Mouse (Mus musculus) embryonic facial prominence, embryonic 12.5 days (tissue): Measurements from ENCODE around the gene Pcdh17. TPM values are rescaled to one million over a fixed set of nuclear protein-coding genes. Genes with fewer than 3 reads are reported as not detected.

Experiments used
- ATAC-seq: fragments of 200-750 bp; cut with Nextera tagmentation; 2 replicates; pipeline ENCODE4 v1.8.0; 2017; ENCODE audit not compliant: insufficient number of reproducible peaks, insufficient read depth, low FRiP score, low TSS enrichment
- H3K27ac ChIP-seq: fragments of 300-500 bp; sonication (generic); 2 replicates; pipeline ENCODE4 v1.5.1; 2016; ENCODE audit warnings: mild to moderate bottlenecking
- H3K27me3 ChIP-seq: fragments of 300-500 bp; sonication (generic); 2 replicates; pipeline ENCODE4 v1.6.1; 2016; ENCODE audit warnings: mild to moderate bottlenecking, moderate library complexity
- H3K36me3 ChIP-seq: fragments of 300-500 bp; sonication (generic); 2 replicates; pipeline ENCODE4 v1.6.1; 2016; ENCODE audit warnings: mild to moderate bottlenecking
- H3K4me1 ChIP-seq: fragments of 300-500 bp; sonication (generic); 2 replicates; pipeline ENCODE4 v1.6.1; 2016
- H3K4me2 ChIP-seq: fragments of 300-500 bp; sonication (generic); replicated peaks from 2 replicates; pipeline ENCODE4 v1.6.1; 2016; ENCODE audit warnings: mild to moderate bottlenecking, moderate library complexity
- H3K4me3 ChIP-seq: fragments of 300-500 bp; sonication (generic); 2 replicates; pipeline ENCODE4 v1.5.1; 2016; ENCODE audit warnings: mild to moderate bottlenecking
- H3K9ac ChIP-seq: fragments of 300-500 bp; sonication (generic); 2 replicates; pipeline ENCODE4 v1.6.1; 2016; ENCODE audit warnings: mild to moderate bottlenecking, moderate library complexity
- H3K9me3 ChIP-seq: fragments of 300-500 bp; sonication (generic); 2 replicates; pipeline ENCODE4 v1.6.1; 2016; ENCODE audit warnings: mild to moderate bottlenecking, moderate library complexity
- WGBS: fragments of 180-500 bp; shearing (Covaris S2); methylation state at CpG from one replicate; pipeline ENCODE4 v1.1.7; 2016; 5-methylcytosine and 5-hydroxymethylcytosine counted together
- polyA plus RNA-seq: library from polyadenylated mRNA; unstranded; fragments of >200 nt; fragmentation: Nextera tagmentation; extraction: Ambion mirVana; gene quantifications from 2 replicates; pipeline ENCODE4 v1.2.1, GENCODE M21; 2016

Gene Pcdh17
- 7.6 and 8.9 TPM in 2 replicates for polyA plus RNA-seq

DNA sequence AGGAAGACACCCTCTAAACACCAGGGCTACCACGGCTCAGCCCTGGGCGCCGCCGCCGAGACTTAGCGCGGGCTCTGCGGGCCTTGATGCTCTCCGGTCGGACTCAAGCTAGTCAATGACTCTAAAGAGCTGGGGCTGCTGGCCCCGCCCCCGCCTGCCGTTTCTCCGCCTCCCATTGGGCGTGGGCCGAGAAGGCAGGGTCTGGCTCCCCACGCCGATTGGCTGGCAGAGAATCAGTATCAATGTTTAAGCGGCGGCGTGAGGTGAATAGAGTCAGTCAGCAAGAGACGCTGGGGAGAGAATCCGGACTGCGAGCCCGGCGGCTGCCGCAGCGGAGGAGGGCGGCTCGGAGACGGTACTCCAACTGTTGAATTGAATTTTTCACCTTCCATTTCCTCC, at the start of gene Pcdh17:
Gene Pcdh17, plus strand, starts transcription at position 276 of the 399 bp plus-strand sequence.
- WGBS, result under 1% methylated on average over 31 of the region's 31 CpGs
- Histone ChIP-seq H3K36me3 (no peaks in the 10 kb centered on the region), H3K4me2 (peak within 1 kb of the TSS; percentile 87)

GRCm38 (mm10) chr14:84397137-84397536, 46.2 kb upstream of the Pcdh17 start:
- H3K9me3 ChIP-seq, result no peaks in the 10 kb centered on the region
- H3K27me3 ChIP-seq, result no peaks in the 10 kb centered on the region
- H3K4me2 ChIP-seq, result no peak overlapping the region
- H3K9ac ChIP-seq, result no peak overlapping the region
- WGBS, result 91% methylated on average over 1 of the region's 1 CpGs
- no peak overlapping the region for H3K27ac ChIP-seq
- ATAC-seq, result no peak
- H3K4me3 ChIP-seq, result no peak overlapping the region
- H3K36me3 ChIP-seq, result no peaks in the 10 kb centered on the region
- H3K4me1 ChIP-seq, result no peaks in the 10 kb centered on the region

More for the DNA sequence above, at the start of gene Pcdh17:
- peak within 1 kb of the TSS; percentile 89 for H3K27ac ChIP-seq
- peak within 1 kb of the TSS; percentile 57 for H3K4me3 ChIP-seq
- H3K9ac ChIP-seq, result peak within 1 kb of the TSS; percentile 50
- ATAC-seq, result peak; percentile 87
- H3K27me3 ChIP-seq, result peaks cover 19% of the 10 kb centered on the region
- H3K4me1 ChIP-seq, result peaks cover 12% of the 10 kb centered on the region; the same call in 1 of the 2 replicates
- H3K9me3 ChIP-seq, result no peaks in the 10 kb centered on the region

GRCm38 (mm10) chr14:84424736-84425135, 18.6 kb upstream of the Pcdh17 start:
- H3K27me3 ChIP-seq, result no peaks in the 10 kb centered on the region
- 70% methylated on average over 2 of the region's 2 CpGs for WGBS
- no peak overlapping the region for H3K27ac ChIP-seq

GRCm38 (mm10) chr14:84426616-84427015, 16.7 kb upstream of the Pcdh17 start:
- no peak overlapping the region for H3K4me3 ChIP-seq
- no peak overlapping the region for H3K4me2 ChIP-seq
- no peak overlapping the region for H3K9ac ChIP-seq
- no peaks in the 10 kb centered on the region for H3K9me3 ChIP-seq
- no peaks in the 10 kb centered on the region for H3K4me1 ChIP-seq
- H3K27me3 ChIP-seq, result no peaks in the 10 kb centered on the region
- no peaks in the 10 kb centered on the region for H3K36me3 ChIP-seq
- H3K27ac ChIP-seq, result no peak overlapping the region
- ATAC-seq, result no peak

More at GRCm38 (mm10) chr14:84424736-84425135, 18.6 kb upstream of the Pcdh17 start:
- H3K4me3 ChIP-seq, result no peak overlapping the region
- ATAC-seq, result no peak
- H3K4me1 ChIP-seq, result no peaks in the 10 kb centered on the region
- H3K36me3 ChIP-seq, result no peaks in the 10 kb centered on the region
- no peak overlapping the region for H3K4me2 ChIP-seq
- H3K9ac ChIP-seq, result no peak overlapping the region
- no peaks in the 10 kb centered on the region for H3K9me3 ChIP-seq

DNA sequence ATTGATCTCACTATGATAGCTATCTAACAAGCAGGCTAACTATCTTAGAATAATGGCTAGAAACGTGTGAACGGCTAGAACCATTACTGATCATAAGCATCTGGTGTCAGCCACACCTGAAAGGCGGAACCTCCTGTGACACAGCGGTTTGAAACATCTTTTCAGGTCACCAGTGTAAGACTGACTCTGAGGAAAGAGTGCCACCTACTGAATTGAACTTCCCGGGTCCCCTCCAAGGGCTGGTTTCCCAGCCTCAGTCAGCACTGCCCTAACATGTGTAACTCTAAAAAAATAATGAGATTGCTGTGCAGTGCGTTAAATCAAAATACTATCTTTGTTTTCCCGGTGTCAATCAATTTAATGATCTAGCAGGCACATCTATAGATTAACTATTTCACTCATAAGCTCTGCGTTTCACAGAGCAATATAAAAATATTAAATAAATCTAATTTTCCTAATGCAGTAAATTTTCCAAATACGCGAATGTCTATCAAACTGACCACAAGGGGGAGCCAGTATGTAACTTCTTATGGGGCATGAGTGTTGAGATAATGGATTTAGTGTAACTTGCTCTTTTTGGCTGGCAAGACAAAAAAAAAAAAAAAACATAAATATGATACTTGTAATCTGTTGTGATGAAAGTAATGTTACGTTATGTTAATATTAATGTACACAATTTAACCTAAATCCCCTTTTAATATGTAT, 5.1 kb upstream of the Pcdh17 start:
- ATAC-seq, result no peak

DNA sequence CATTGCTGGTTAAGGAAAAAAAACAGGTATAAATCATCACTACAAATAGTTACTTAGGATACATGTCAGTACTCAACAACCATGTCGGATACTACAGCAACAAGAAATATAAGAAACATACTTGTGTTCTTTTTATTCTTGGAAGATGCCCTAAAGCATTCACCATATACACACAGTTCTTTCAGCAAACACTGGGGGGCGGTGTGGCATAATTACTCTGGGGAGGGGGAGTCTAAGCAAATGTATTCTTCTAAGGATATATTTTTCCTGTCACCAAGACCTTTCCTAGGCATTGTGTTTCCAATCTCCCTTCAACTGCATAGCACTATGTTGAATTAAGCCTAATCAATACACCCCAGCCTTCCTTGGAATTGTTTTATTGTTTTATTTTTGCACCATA, 2.5 kb upstream of the Pcdh17 start:
- Histone ChIP-seq H3K27ac (no peak overlapping the region), H3K9ac (no peak overlapping the region), H3K4me1 (no peaks in the 10 kb centered on the region), H3K36me3 (no peaks in the 10 kb centered on the region), H3K9me3 (no peaks in the 10 kb centered on the region), H3K4me3 (no peak overlapping the region), H3K27me3 (no peaks in the 10 kb centered on the region), H3K4me2 (no peak overlapping the region)
- 11% methylated on average over 2 of the region's 2 CpGs for WGBS
- no peak for ATAC-seq

More for the DNA sequence above, 5.1 kb upstream of the Pcdh17 start:
- H3K4me3 ChIP-seq, result no peak overlapping the region
- no peaks in the 10 kb centered on the region for H3K36me3 ChIP-seq
- no peak overlapping the region for H3K27ac ChIP-seq
- 28% methylated on average over 11 of the region's 11 CpGs for WGBS
- H3K27me3 ChIP-seq, result no peaks in the 10 kb centered on the region
- no peak overlapping the region for H3K4me2 ChIP-seq
- H3K9ac ChIP-seq, result no peak overlapping the region
- no peaks in the 10 kb centered on the region for H3K9me3 ChIP-seq
- no peaks in the 10 kb centered on the region for H3K4me1 ChIP-seq

DNA sequence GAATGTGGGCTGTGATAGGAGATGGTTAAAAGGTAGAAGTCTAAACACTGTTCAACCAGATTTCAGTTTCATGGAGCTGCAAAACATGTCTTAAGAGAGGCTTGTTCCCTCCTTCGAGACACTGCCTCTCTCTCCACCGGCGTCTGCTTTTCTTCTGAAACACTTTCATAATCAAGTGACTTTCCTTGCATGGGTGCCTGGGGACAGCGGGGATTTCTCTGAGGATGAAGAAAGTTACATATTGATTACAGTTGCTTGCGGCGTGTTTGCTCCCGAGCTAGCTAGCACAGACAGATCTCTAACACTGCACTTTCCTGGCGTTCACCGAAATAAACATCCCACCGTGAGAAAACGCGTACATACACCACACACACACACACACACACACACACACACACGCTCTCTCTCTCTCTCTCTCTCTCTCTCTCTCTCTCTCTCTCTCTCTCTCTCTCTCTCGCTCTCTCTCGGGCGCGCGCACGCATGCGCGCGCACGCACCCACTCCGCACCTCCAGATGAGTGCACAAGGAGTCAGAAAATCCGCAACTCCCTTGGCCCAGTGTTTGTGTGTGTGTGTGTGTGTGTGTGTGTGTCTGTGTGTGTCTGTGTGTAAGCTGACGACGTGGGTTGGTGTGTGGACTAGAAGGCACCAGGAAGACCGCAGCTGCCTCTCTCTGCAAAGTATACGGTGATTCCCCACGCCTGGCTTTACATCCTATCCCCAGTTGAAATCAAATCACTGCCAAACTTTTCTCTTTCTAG, 655 bp upstream of the Pcdh17 start:
- H3K4me2 ChIP-seq, result peak overlapping the region; percentile 87
- under 1% methylated on average over 24 of the region's 30 CpGs for WGBS
- peaks cover 6% of the 10 kb centered on the region; the same call in 1 of the 2 replicates for H3K4me1 ChIP-seq
- H3K27ac ChIP-seq, result peak overlapping the region; percentile 89
- H3K9ac ChIP-seq, result peak overlapping the region; percentile 50
- no peaks in the 10 kb centered on the region for H3K9me3 ChIP-seq
- ATAC-seq, result peak; percentile 42
- H3K4me3 ChIP-seq, result peak overlapping the region; percentile 57
- H3K27me3 ChIP-seq, result peaks cover 14% of the 10 kb centered on the region
- no peaks in the 10 kb centered on the region for H3K36me3 ChIP-seq

GRCm38 (mm10) chr14:84443761-84444160, 398 bp downstream of the Pcdh17 start:
- H3K4me2 ChIP-seq, result peak overlapping the region; percentile 87
- peak overlapping the region; percentile 57 for H3K4me3 ChIP-seq
- 2% methylated on average over 13 of the region's 13 CpGs for WGBS
- H3K27me3 ChIP-seq, result peaks cover 23% of the 10 kb centered on the region
- no peak for ATAC-seq
- H3K4me1 ChIP-seq, result peaks cover 14% of the 10 kb centered on the region; the same call in 1 of the 2 replicates
- no peaks in the 10 kb centered on the region for H3K36me3 ChIP-seq
- H3K9ac ChIP-seq, result peak overlapping the region; percentile 38
- no peak overlapping the region for H3K27ac ChIP-seq
- no peaks in the 10 kb centered on the region for H3K9me3 ChIP-seq

- no peaks in the 10 kb centered on the region for H3K9me3 ChIP-seq
- peak overlapping the region; percentile 61 for H3K9ac ChIP-seq
- peaks cover 14% of the 10 kb centered on the region; the same call in 1 of the 2 replicates for H3K4me1 ChIP-seq
- H3K4me3 ChIP-seq, result peak overlapping the region; percentile 57
- H3K27me3 ChIP-seq, result peaks cover 23% of the 10 kb centered on the region
- peak overlapping the region; percentile 87 for H3K4me2 ChIP-seq
- H3K27ac ChIP-seq, result no peak overlapping the region
- H3K36me3 ChIP-seq, result no peaks in the 10 kb centered on the region
- ATAC-seq, result no peak
- under 1% methylated on average over 21 of the region's 21 CpGs for WGBS
These were observed 906 bp downstream of the Pcdh17 start for GRCm38 (mm10) chr14:84444276-84444662.

GRCm38 (mm10) chr14:84444663-84445502, 1.5 kb downstream of the Pcdh17 start:
- Histone ChIP-seq H3K4me1 (peaks cover 14% of the 10 kb centered on the region; the same call in 1 of the 2 replicates), H3K4me2 (peak overlapping the region; percentile 87), H3K9me3 (no peaks in the 10 kb centered on the region), H3K4me3 (peak overlapping the region; percentile 57), H3K27me3 (peaks cover 23% of the 10 kb centered on the region), H3K9ac (peak overlapping the region; percentile 61), H3K36me3 (no peaks in the 10 kb centered on the region), H3K27ac (peak overlapping the region; percentile 30; the same call in 1 of the 2 replicates)
- under 1% methylated on average over 21 of the region's 21 CpGs for WGBS
- ATAC-seq, result no peak
